Mouse (Mus musculus) olfactory bulb, adult 2 months (tissue): ENCODE measurements around the gene Stk24.

Source experiments
- CTCF ChIP-seq: fragments of 200-500 bp; IDR thresholded peaks from 2 replicates; pipeline ENCODE4 v1.5.1; 2012; ENCODE audit warnings: low read depth, mild to moderate bottlenecking, low read length, moderate library complexity; ENCODE audit not compliant: insufficient read depth
- POLR2A ChIP-seq: fragments of 200-500 bp; IDR thresholded peaks from 2 replicates; pipeline ENCODE4 v1.6.1; 2012; ENCODE audit warnings: mild to moderate bottlenecking, low read depth, low read length, moderate library complexity; ENCODE audit not compliant: insufficient read depth

GRCm38 (mm10) chr14:121317312-121317671 lies 62.5 kb downstream of the Stk24 start:
- no peak for TF ChIP-seq CTCF
- no peak for TF ChIP-seq POLR2A
